Mouse (Mus musculus): ENCODE data around the gene Zfyve27. TPM values are rescaled to one million over a fixed set of nuclear protein-coding genes. Genes with fewer than 3 reads are reported as not detected.

The Zfyve27 gene
- polyA plus RNA-seq, 1 experiment from 2014 or later: 22.4 TPM

DNA sequence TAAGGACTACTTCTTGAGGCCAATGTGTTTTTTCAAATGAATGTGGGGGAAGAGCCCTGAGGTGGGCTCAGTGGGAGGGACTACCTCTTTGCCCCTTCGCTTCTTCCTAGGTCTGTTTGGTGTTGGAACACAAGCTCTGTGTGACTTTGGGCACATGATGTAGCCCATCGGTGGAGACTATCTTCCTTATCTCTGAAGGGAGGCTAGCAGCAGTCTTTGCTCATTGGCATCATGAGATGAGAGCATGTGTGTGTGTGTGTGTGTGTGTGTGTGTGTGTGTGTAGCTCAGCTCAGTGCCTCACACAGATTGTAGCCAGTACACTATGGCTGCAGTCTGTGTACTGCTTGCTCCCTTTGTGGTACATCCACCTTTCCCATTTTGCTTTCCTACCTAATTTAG lies 13.7 kb downstream of the Zfyve27 start:
- Histone ChIP-seq H3K4me1 (replicated peaks; ENCODE audit: control insufficient read depth, insufficient read depth, low read length) (no peaks in the 10 kb centered on the region), H3K9ac (ENCODE audit: low read length) (no peak overlapping the region), H3K27ac (ENCODE audit: low read depth, low read length) (no peak overlapping the region), H3K36me3 (ENCODE audit: control insufficient read depth, insufficient read depth, low read length) (no peaks in the 10 kb centered on the region; the same call in 1 of the 2 replicates), H3K4me3 (ENCODE audit: low read depth, low read length) (no peak overlapping the region), H3K27me3 (ENCODE audit: control insufficient read depth, insufficient read depth, low read length) (no peaks in the 10 kb centered on the region), H3K4me2 (ENCODE audit: low read depth, low read length, severe bottlenecking) (no peak overlapping the region), H3K9me3 (ENCODE audit: control insufficient read depth, low read length) (no peaks in the 10 kb centered on the region)
- no peak for DNase-seq (ENCODE audit: low spot score)
- WGBS: 94% methylated on average over 2 of the region's 2 CpGs
- ATAC-seq (replicated peaks; ENCODE audit: low FRiP score): no peak

- H3K9me3 ChIP-seq (ENCODE audit: control insufficient read depth, low read length): no peaks in the 10 kb centered on the region
- H3K27ac ChIP-seq (ENCODE audit: low read depth, low read length): no peak overlapping the region
- no peaks in the 10 kb centered on the region for H3K4me1 ChIP-seq (replicated peaks; ENCODE audit: control insufficient read depth, insufficient read depth, low read length)
Measured at GRCm38 (mm10) chr19:42179356-42179755, 15.6 kb downstream of the Zfyve27 start.

GRCm38 (mm10) chr19:42182673-42183072 lies 18.9 kb downstream of the Zfyve27 start:
- no peak for ATAC-seq (replicated peaks; ENCODE audit: low FRiP score)
- H3K27ac ChIP-seq (ENCODE audit: low read depth, low read length): no peak overlapping the region
- 61% methylated on average over 6 of the region's 6 CpGs for WGBS
- H3K4me3 ChIP-seq (ENCODE audit: low read depth, low read length): no peak overlapping the region
- no peak overlapping the region for H3K9ac ChIP-seq (ENCODE audit: low read length)
- H3K27me3 ChIP-seq (ENCODE audit: control insufficient read depth, insufficient read depth, low read length): no peaks in the 10 kb centered on the region
- H3K9me3 ChIP-seq (ENCODE audit: control insufficient read depth, low read length): no peaks in the 10 kb centered on the region
- no peaks in the 10 kb centered on the region; the same call in 1 of the 2 replicates for H3K36me3 ChIP-seq (ENCODE audit: control insufficient read depth, insufficient read depth, low read length)
- H3K4me2 ChIP-seq (ENCODE audit: low read depth, low read length, severe bottlenecking): no peak overlapping the region
- no peak for DNase-seq (ENCODE audit: low spot score)
- no peaks in the 10 kb centered on the region for H3K4me1 ChIP-seq (replicated peaks; ENCODE audit: control insufficient read depth, insufficient read depth, low read length)

More at GRCm38 (mm10) chr19:42179356-42179755, 15.6 kb downstream of the Zfyve27 start:
- Histone ChIP-seq H3K36me3 (ENCODE audit: control insufficient read depth, insufficient read depth, low read length) (no peaks in the 10 kb centered on the region; the same call in 1 of the 2 replicates), H3K27me3 (ENCODE audit: control insufficient read depth, insufficient read depth, low read length) (no peaks in the 10 kb centered on the region), H3K4me3 (ENCODE audit: low read depth, low read length) (no peak overlapping the region), H3K4me2 (ENCODE audit: low read depth, low read length, severe bottlenecking) (no peak overlapping the region), H3K9ac (ENCODE audit: low read length) (no peak overlapping the region)
- WGBS: 91% methylated on average over 14 of the region's 14 CpGs
- DNase-seq (ENCODE audit: low spot score) (no peak), ATAC-seq (replicated peaks; ENCODE audit: low FRiP score) (no peak)

- Histone ChIP-seq H3K4me2 (ENCODE audit: low read depth, low read length, severe bottlenecking) (no peak overlapping the region), H3K4me3 (ENCODE audit: low read depth, low read length) (no peak overlapping the region), H3K9ac (ENCODE audit: low read length) (no peak overlapping the region), H3K36me3 (ENCODE audit: control insufficient read depth, insufficient read depth, low read length) (no peaks in the 10 kb centered on the region; the same call in 1 of the 2 replicates), H3K9me3 (ENCODE audit: control insufficient read depth, low read length) (no peaks in the 10 kb centered on the region), H3K4me1 (replicated peaks; ENCODE audit: control insufficient read depth, insufficient read depth, low read length) (no peaks in the 10 kb centered on the region), H3K27ac (ENCODE audit: low read depth, low read length) (no peak overlapping the region), H3K27me3 (ENCODE audit: control insufficient read depth, insufficient read depth, low read length) (no peaks in the 10 kb centered on the region)
- no peak for ATAC-seq (replicated peaks; ENCODE audit: low FRiP score)
- DNase-seq (ENCODE audit: low spot score): no peak
- 87% methylated on average over 4 of the region's 4 CpGs for WGBS
Measured at GRCm38 (mm10) chr19:42189735-42190134, 26.0 kb downstream of the Zfyve27 start.

DNA sequence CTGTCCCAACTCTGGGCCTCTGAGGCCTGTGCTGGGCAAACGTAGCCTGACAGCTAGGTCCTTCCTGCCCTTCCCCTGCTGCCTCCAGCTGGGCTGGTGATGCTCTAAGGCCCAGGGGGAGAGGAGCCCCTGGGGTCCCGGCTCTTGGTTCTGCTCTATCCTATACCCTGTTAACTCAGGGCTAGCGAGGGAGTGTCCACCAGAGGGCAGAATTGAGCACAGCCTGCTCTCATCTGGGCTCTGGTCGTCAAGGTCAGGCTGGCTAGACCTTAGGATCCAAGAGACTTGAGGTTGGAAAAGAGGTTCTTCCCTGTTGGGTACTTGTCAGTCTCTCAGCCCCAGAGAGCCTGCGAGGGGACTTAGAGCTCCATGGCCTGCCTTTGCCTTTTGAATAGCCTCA lies 26.7 kb downstream of the Zfyve27 start:
- WGBS: 28% methylated on average over 5 of the region's 5 CpGs
- Histone ChIP-seq H3K4me3 (ENCODE audit: low read depth, low read length) (no peak overlapping the region), H3K36me3 (ENCODE audit: control insufficient read depth, insufficient read depth, low read length) (no peaks in the 10 kb centered on the region; the same call in 1 of the 2 replicates)

DNA sequence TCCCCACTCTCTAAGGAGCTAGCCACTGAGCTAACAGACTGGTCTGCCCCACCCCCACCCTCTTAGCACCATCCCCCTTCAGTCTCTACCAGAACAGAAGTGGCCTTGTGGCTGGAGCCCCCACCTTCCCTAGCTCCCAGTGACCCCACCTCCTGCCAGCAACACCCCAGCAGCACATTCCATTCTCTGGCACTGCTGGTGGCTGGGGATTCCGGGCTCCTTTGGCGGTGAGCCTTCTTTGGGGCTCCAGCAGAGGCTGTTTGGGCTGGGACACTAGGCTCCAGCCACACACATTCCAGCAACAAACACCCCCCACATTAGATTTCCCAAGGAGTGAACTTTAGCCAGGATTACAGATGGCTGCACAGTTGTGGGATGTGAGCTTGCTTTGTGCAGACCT lies 29.6 kb downstream of the Zfyve27 start:
- WGBS: 34% methylated on average over 2 of the region's 2 CpGs
- no peak for ATAC-seq (replicated peaks; ENCODE audit: low FRiP score)
- no peak for DNase-seq (ENCODE audit: low spot score)
- Histone ChIP-seq H3K4me3 (ENCODE audit: low read depth, low read length) (no peak overlapping the region), H3K9ac (ENCODE audit: low read length) (no peak overlapping the region; the same call in 1 of the 2 replicates), H3K36me3 (ENCODE audit: control insufficient read depth, insufficient read depth, low read length) (no peaks in the 10 kb centered on the region; the same call in 1 of the 2 replicates), H3K4me2 (ENCODE audit: low read depth, low read length, severe bottlenecking) (no peak overlapping the region), H3K9me3 (ENCODE audit: control insufficient read depth, low read length) (no peaks in the 10 kb centered on the region), H3K27ac (ENCODE audit: low read depth, low read length) (no peak overlapping the region), H3K27me3 (ENCODE audit: control insufficient read depth, insufficient read depth, low read length) (no peaks in the 10 kb centered on the region), H3K4me1 (replicated peaks; ENCODE audit: control insufficient read depth, insufficient read depth, low read length) (no peaks in the 10 kb centered on the region)

More for the DNA sequence above, 26.7 kb downstream of the Zfyve27 start:
- DNase-seq (ENCODE audit: low spot score) (peak; percentile 80), ATAC-seq (replicated peaks; ENCODE audit: low FRiP score) (no peak)
- no peak overlapping the region for H3K4me2 ChIP-seq (ENCODE audit: low read depth, low read length, severe bottlenecking)
- H3K9me3 ChIP-seq (ENCODE audit: control insufficient read depth, low read length): no peaks in the 10 kb centered on the region
- H3K4me1 ChIP-seq (replicated peaks; ENCODE audit: control insufficient read depth, insufficient read depth, low read length): no peaks in the 10 kb centered on the region
- H3K27me3 ChIP-seq (ENCODE audit: control insufficient read depth, insufficient read depth, low read length): no peaks in the 10 kb centered on the region
- no peak overlapping the region for H3K27ac ChIP-seq (ENCODE audit: low read depth, low read length)
- H3K9ac ChIP-seq (ENCODE audit: low read length): no peak overlapping the region

DNA sequence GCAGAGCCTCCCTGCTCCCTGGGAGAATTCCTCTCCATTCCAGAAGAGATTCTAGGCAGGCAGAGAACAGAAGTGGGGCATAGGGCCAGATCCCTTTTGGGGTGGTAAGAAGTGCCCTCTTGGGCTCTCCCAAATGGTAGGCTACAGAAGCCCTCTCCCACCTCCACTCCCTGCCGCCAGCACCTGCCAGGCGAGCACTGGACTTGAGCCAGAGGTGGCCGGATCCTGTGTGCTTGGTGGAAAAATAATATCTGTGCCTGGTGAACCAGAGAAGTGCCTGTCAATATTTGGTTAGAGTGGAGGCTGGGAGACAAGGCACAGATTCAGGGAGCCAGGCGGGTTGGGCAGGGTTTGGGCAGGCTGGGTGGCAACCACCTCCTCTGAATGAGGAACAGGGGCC lies 32.6 kb downstream of the Zfyve27 start:
- DNase-seq (ENCODE audit: low spot score): no peak
- Histone ChIP-seq H3K9me3 (ENCODE audit: control insufficient read depth, low read length) (no peaks in the 10 kb centered on the region), H3K4me3 (ENCODE audit: low read depth, low read length) (no peak overlapping the region), H3K9ac (ENCODE audit: low read length) (no peak overlapping the region), H3K4me2 (ENCODE audit: low read depth, low read length, severe bottlenecking) (no peak overlapping the region), H3K4me1 (replicated peaks; ENCODE audit: control insufficient read depth, insufficient read depth, low read length) (peaks cover 2% of the 10 kb centered on the region; the same call in 1 of the 2 replicates), H3K27me3 (ENCODE audit: control insufficient read depth, insufficient read depth, low read length) (peaks cover 25% of the 10 kb centered on the region), H3K27ac (ENCODE audit: low read depth, low read length) (no peak overlapping the region), H3K36me3 (ENCODE audit: control insufficient read depth, insufficient read depth, low read length) (no peaks in the 10 kb centered on the region)
- WGBS: 80% methylated on average over 4 of the region's 4 CpGs
- no peak for ATAC-seq (replicated peaks; ENCODE audit: low FRiP score)

DNA sequence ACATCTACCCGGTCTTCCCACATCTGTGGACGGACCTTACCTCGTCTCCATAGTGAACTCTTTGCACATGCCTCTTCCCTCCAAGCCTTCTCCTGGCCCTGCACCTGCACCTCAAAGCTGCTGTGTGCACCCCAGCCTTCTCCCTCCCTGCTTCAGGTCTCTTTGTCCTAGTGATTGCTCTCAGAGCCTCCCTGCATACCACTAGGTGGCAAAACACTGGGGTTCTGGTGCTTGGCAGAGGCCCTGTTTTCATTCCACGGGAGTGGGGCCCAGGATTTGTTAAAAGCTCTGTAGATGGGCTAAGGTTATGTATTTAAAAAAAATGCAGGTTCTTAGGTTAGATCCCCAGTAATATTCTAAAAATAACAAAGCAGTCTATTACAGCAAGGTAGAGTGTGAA lies 33.3 kb downstream of the Zfyve27 start:
- H3K4me2 ChIP-seq (ENCODE audit: low read depth, low read length, severe bottlenecking): no peak overlapping the region
- peaks cover 6% of the 10 kb centered on the region; the same call in 1 of the 2 replicates for H3K4me1 ChIP-seq (replicated peaks; ENCODE audit: control insufficient read depth, insufficient read depth, low read length)
- ATAC-seq (replicated peaks; ENCODE audit: low FRiP score): no peak
- no peaks in the 10 kb centered on the region for H3K9me3 ChIP-seq (ENCODE audit: control insufficient read depth, low read length)
- H3K36me3 ChIP-seq (ENCODE audit: control insufficient read depth, insufficient read depth, low read length): no peaks in the 10 kb centered on the region
- DNase-seq (ENCODE audit: low spot score): no peak
- H3K27ac ChIP-seq (ENCODE audit: low read depth, low read length): no peak overlapping the region
- no peak overlapping the region for H3K4me3 ChIP-seq (ENCODE audit: low read depth, low read length)
- H3K9ac ChIP-seq (ENCODE audit: low read length): no peak overlapping the region
- WGBS: 69% methylated on average over 4 of the region's 4 CpGs
- H3K27me3 ChIP-seq (ENCODE audit: control insufficient read depth, insufficient read depth, low read length): peaks cover 32% of the 10 kb centered on the region

DNA sequence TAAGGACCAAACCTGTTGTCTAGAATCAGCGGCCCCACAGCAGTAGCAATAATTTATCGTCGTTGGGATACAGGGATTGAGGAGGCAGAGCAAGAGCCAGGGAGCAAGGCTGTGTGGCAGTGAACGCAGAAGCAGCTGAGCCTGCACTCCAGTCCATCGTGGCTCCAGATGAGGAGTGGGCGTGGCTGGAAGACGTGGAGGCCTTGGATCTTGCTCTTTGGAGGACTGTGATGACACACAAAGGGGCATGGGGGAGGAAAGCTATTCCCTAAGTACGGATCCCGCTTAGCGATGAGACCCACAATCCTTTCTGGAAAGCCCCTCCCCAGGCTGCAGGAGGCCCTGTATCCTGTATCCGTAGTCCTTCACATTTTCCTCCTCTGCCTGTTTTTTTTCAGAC lies 34.3 kb downstream of the Zfyve27 start:
- H3K4me2 ChIP-seq (ENCODE audit: low read depth, low read length, severe bottlenecking): no peak overlapping the region
- H3K4me1 ChIP-seq (replicated peaks; ENCODE audit: control insufficient read depth, insufficient read depth, low read length): peaks cover 6% of the 10 kb centered on the region; the same call in 1 of the 2 replicates
- DNase-seq (ENCODE audit: low spot score): no peak
- WGBS: 49% methylated on average over 11 of the region's 11 CpGs
- no peaks in the 10 kb centered on the region for H3K36me3 ChIP-seq (ENCODE audit: control insufficient read depth, insufficient read depth, low read length)
- no peaks in the 10 kb centered on the region for H3K9me3 ChIP-seq (ENCODE audit: control insufficient read depth, low read length)
- peaks cover 42% of the 10 kb centered on the region for H3K27me3 ChIP-seq (ENCODE audit: control insufficient read depth, insufficient read depth, low read length)
- no peak overlapping the region for H3K9ac ChIP-seq (ENCODE audit: low read length)
- no peak overlapping the region for H3K4me3 ChIP-seq (ENCODE audit: low read depth, low read length)
- no peak for ATAC-seq (replicated peaks; ENCODE audit: low FRiP score)
- no peak overlapping the region for H3K27ac ChIP-seq (ENCODE audit: low read depth, low read length)

Measured in forebrain, embryonic 11.5 days (tissue).